Mouse (Mus musculus) lung, adult 2 months (tissue): Measurements from ENCODE around the gene S100g.

Source experiments
- CTCF ChIP-seq: fragments of 200-500 bp; IDR thresholded peaks from 2 replicates; pipeline ENCODE4 v1.5.1; 2011; ENCODE audit warnings: mild to moderate bottlenecking, low read length, control low read depth; ENCODE audit not compliant: insufficient read depth
- POLR2A ChIP-seq: fragments of 200-500 bp; IDR thresholded peaks from 2 replicates; pipeline ENCODE4 v1.6.1; 2011; ENCODE audit warnings: low read depth, mild to moderate bottlenecking, control low read depth, low read length, borderline replicate concordance; ENCODE audit errors: extremely low read depth

GRCm38 (mm10) chrX:162967456-162967855, 3.1 kb upstream of the S100g start:
- TF ChIP-seq POLR2A (no peak), CTCF (no peak)
